Mouse (Mus musculus) stomach, embryonic 15.5 days (tissue): Measurements from ENCODE around the gene Creb3l1. TPM values are rescaled to one million over a fixed set of nuclear protein-coding genes. Genes with fewer than 3 reads are reported as not detected.

Experiments used
- ATAC-seq: fragments of 200-750 bp; cut with Nextera tagmentation; 2 replicates; pipeline ENCODE4 v1.8.0; 2017; ENCODE audit warnings: low read depth, moderate number of reproducible peaks, moderate TSS enrichment; ENCODE audit not compliant: insufficient read depth, low FRiP score
- H3K27ac ChIP-seq: fragments of 300-500 bp; sonication (generic); 2 replicates; pipeline ENCODE4 v1.5.1; 2015; ENCODE audit warnings: mild to moderate bottlenecking, inconsistent platforms
- H3K27me3 ChIP-seq: fragments of 300-500 bp; sonication (generic); replicated peaks from 2 replicates; pipeline ENCODE4 v1.6.1; 2015; ENCODE audit warnings: inconsistent platforms
- H3K36me3 ChIP-seq: fragments of 300-500 bp; sonication (generic); 2 replicates; pipeline ENCODE4 v1.6.1; 2015; ENCODE audit warnings: inconsistent platforms
- H3K4me1 ChIP-seq: fragments of 300-500 bp; sonication (generic); 2 replicates; pipeline ENCODE4 v1.6.1; 2015; ENCODE audit warnings: inconsistent platforms
- H3K4me2 ChIP-seq: fragments of 300-500 bp; sonication (generic); 2 replicates; pipeline ENCODE4 v1.6.1; 2015; ENCODE audit warnings: mild to moderate bottlenecking, inconsistent platforms
- H3K4me3 ChIP-seq: fragments of 300-500 bp; sonication (generic); replicated peaks from 2 replicates; pipeline ENCODE4 v1.5.1; 2015; ENCODE audit warnings: inconsistent platforms
- H3K9ac ChIP-seq: fragments of 300-500 bp; sonication (generic); 2 replicates; pipeline ENCODE4 v1.6.1; 2015; ENCODE audit warnings: inconsistent platforms
- H3K9me3 ChIP-seq: fragments of 300-500 bp; sonication (generic); 2 replicates; pipeline ENCODE4 v1.6.1; 2016; ENCODE audit warnings: inconsistent platforms
- WGBS: fragments of 180-500 bp; shearing (Covaris S2); methylation state at CpG from one replicate; pipeline ENCODE4 v1.1.7; 2015; 5-methylcytosine and 5-hydroxymethylcytosine counted together
- polyA plus RNA-seq: library from polyadenylated mRNA; unstranded; fragments of >200 nt; fragmentation: Nextera tagmentation; extraction: Ambion mirVana; gene quantifications from 2 replicates; pipeline ENCODE4 v1.2.1, GENCODE M21; 2015

The Creb3l1 gene
- polyA plus RNA-seq, 1 experiment from 2014 or later: 20.6 TPM

DNA sequence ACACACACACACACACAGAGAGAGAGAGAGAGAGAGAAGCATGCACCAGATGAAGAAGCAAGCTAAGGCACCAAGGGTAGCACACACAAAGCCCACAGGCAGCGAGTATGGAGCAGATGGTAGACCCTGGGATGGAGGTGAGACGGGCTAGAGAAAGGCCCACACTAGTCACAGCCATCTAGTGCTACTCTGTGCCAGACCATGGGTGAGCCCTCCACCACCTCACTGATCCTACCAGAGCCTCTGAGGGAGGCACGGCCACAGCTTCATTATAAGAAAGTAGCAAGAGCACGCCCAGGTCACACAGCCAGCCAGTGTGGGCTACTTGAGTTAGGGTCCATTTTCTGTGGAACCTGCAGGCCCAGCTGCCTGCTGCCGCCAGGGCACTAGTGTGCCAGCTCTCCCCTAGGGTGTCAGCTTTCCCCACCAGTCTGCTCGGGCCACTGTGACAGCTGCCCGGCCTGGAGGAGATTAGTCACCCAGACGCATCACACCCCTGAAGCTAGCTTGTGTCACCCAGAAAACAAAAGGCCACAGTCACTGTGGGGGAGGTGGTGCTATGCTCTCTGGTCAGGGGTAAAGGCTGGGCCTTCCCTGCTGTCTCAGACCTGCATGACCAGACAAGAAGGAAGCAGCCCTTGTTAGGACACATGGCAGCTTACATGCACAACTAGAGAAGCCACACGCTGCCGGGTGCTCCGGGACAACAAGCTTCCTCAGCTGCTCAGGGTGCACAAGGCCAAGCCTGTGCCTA is 76.7 kb downstream of the Creb3l1 start:
- 57% methylated on average over 11 of the region's 11 CpGs for WGBS
- Histone ChIP-seq H3K9ac (no peak overlapping the region), H3K4me2 (peak overlapping the region; percentile 10; the same call in 1 of the 2 replicates), H3K27ac (peak overlapping the region; percentile 51), H3K9me3 (no peaks in the 10 kb centered on the region), H3K4me3 (no peak overlapping the region), H3K36me3 (no peaks in the 10 kb centered on the region), H3K4me1 (peaks cover 49% of the 10 kb centered on the region), H3K27me3 (no peaks in the 10 kb centered on the region)
- ATAC-seq: 0 out of 2 replicates have a peak, but pooled peaks have one; percentile 15

DNA sequence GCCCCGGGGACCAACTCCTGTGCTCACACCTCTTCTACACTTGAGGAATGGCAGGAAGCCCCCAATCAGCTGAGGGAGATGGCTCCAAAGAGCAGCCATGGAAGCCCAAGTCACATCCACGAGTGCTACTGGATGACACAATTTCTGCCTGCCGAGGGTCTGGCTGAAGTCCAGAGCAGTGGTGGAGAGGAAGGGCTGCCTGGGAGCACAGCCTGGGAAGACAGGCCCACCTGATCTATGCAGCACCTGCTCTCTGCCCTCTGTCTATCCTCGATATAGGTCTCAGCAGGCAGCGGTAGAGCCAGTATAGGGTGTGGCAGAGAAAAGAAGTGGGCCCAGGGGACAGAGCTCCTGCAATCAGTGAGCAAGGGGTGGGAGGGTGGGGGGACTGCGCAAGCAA is 77.5 kb downstream of the Creb3l1 start:
- H3K9ac ChIP-seq: no peak overlapping the region
- peaks cover 49% of the 10 kb centered on the region for H3K4me1 ChIP-seq
- no peaks in the 10 kb centered on the region for H3K9me3 ChIP-seq
- H3K27ac ChIP-seq: no peak overlapping the region
- no peaks in the 10 kb centered on the region for H3K27me3 ChIP-seq
- no peak overlapping the region for H3K4me2 ChIP-seq
- no peak overlapping the region for H3K4me3 ChIP-seq
- 0 out of 2 replicates have a peak, but pooled peaks cover 5% of the 10 kb centered on the region for H3K36me3 ChIP-seq
- no peak for ATAC-seq
- WGBS: 46% methylated on average over 6 of the region's 6 CpGs

DNA sequence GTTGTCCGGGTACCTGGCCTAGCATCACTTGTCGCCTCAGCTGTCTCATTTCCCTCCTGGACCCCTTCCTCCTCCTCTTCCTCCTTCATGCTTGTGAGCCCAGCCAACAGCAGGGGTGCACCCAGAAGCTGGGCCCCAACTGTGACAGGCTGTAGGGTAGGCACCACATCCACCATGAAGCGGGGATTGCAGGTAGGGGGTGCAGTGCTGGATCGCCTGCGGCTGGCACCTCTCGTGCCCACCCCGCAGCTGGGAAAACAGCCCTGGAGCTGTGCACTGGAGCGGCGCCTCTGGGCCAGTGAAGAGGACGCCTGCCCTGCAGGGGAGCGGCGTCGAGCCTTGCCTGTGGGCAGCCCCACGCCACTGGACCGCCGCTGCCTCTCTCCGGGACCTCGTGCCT is 78.8 kb downstream of the Creb3l1 start, which contains the start of gene Gm9821:
Gene Gm9821, plus strand, starts transcription at position 221 of the 400 bp plus-strand sequence.
- WGBS: 91% methylated on average over 18 of the region's 18 CpGs
- H3K4me3 ChIP-seq: no peak within 1 kb of the TSS
- H3K36me3 ChIP-seq: 0 out of 2 replicates have a peak, but pooled peaks cover 9% of the 10 kb centered on the region
- H3K4me1 ChIP-seq: peaks cover 42% of the 10 kb centered on the region
- no peak within 1 kb of the TSS for H3K4me2 ChIP-seq
- H3K27me3 ChIP-seq: no peaks in the 10 kb centered on the region
- H3K9ac ChIP-seq: no peak within 1 kb of the TSS
- no peaks in the 10 kb centered on the region for H3K9me3 ChIP-seq
- peak within 1 kb of the TSS; percentile 31; the same call in 1 of the 2 replicates for H3K27ac ChIP-seq
- ATAC-seq: no peak

DNA sequence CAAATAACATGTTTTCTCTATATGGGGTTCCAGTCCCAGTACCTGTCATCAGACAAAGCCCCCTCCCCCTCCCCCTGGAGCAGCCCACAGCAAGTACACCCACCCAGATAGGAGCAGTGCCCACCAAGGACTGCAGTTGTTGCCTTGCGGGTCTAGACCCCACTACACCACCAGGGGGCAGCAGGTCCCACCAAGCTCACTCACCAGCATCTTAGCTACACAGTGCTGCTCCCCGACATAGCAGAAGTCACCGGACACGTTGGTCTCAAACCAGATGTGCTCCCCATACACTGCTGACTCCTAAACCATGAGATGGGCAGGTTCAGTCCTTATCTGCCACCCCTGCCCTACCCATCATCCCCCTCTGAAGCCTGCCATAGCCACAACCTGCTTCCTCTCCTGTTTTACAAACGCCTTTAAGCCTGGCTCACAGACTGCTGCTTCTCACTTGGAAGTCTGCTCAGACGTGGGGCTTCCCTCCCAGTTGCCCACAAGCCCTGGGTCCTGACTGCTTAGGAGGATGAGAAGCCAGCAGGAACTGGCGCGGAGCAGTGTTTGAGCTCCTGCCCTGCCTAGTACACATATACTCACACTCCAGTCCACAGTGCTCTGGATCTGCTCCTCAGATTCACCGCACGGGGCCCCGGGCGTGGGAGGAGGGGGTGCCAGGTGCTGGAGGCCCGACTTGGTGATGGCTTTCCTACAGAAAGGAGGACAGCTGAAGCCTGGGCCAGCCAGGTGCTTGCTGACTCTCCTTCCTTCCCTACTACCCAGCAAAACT is 79.9 kb downstream of the Creb3l1 start:
- peak; percentile 61 for ATAC-seq
- no peak overlapping the region for H3K9ac ChIP-seq
- H3K9me3 ChIP-seq: no peaks in the 10 kb centered on the region
- H3K4me3 ChIP-seq: no peak overlapping the region
- H3K27ac ChIP-seq: peak overlapping the region; percentile 31; the same call in 1 of the 2 replicates
- WGBS: 44% methylated on average over 13 of the region's 13 CpGs
- H3K4me1 ChIP-seq: peaks cover 31% of the 10 kb centered on the region
- no peaks in the 10 kb centered on the region for H3K27me3 ChIP-seq
- peaks cover 17% of the 10 kb centered on the region for H3K36me3 ChIP-seq
- no peak overlapping the region for H3K4me2 ChIP-seq

DNA sequence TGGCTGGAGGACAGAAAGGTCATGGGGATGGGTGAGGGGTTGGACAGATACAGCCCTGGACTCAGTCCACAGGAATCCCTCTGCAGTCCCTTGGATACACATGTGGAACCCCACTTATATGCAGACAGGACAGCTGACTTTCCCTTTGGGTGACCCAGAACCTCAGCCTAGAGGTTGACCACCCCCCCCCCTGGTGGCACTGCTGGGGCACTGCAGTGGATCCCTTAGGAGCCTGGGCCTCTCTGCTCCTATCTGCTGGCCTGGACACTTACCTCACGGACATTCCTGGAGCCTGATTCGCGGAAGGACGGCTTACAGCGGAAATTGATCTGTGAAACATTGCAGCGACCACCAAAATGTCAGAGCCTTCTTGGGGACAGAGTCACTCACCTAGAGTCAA is 81.9 kb downstream of the Creb3l1 start:
- no peaks in the 10 kb centered on the region for H3K27me3 ChIP-seq
- H3K9me3 ChIP-seq: no peaks in the 10 kb centered on the region
- H3K4me3 ChIP-seq: no peak overlapping the region
- ATAC-seq: no peak
- no peak overlapping the region for H3K27ac ChIP-seq
- H3K9ac ChIP-seq: no peak overlapping the region
- peaks cover 11% of the 10 kb centered on the region for H3K4me1 ChIP-seq
- H3K4me2 ChIP-seq: no peak overlapping the region
- H3K36me3 ChIP-seq: peaks cover 36% of the 10 kb centered on the region
- 59% methylated on average over 6 of the region's 6 CpGs for WGBS

DNA sequence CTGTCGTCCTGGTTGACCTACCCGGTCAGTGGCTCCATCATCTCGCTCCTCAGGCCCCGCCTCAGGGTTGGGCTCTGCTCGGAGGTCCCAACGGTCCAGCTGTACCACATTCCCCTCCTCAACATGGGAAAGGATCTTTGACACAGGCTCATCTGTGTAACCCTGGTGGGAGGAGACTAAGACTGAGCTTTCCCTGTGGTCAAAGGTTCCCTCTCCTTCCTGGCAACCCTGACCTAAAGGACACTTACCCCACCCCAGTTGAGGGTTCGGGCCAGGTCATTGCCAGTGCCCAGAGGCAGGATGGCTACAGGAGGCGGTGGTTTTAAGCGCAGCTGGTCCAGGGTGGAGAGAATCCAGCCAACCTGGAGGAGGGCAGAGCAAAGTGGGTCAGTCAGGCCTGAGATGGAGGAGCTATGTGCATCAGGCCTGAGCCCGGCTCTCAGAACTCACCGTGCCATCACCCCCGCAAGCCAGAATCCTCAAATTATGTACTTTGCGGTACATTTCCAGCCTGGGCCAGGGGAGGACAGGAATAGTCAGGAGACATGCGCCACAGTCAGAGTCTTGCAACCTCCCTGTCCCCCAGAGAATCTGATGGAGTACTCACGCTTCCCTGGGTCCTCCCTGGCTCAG is 84.9 kb downstream of the Creb3l1 start:
- no peak overlapping the region for H3K4me2 ChIP-seq
- 87% methylated on average over 15 of the region's 15 CpGs for WGBS
- no peak overlapping the region for H3K4me3 ChIP-seq
- no peak overlapping the region for H3K27ac ChIP-seq
- H3K4me1 ChIP-seq: 0 out of 2 replicates have a peak, but pooled peaks cover under 1% of the 10 kb centered on the region
- H3K9me3 ChIP-seq: no peaks in the 10 kb centered on the region
- H3K36me3 ChIP-seq: peaks cover 49% of the 10 kb centered on the region
- H3K27me3 ChIP-seq: no peaks in the 10 kb centered on the region
- ATAC-seq: no peak
- no peak overlapping the region for H3K9ac ChIP-seq

DNA sequence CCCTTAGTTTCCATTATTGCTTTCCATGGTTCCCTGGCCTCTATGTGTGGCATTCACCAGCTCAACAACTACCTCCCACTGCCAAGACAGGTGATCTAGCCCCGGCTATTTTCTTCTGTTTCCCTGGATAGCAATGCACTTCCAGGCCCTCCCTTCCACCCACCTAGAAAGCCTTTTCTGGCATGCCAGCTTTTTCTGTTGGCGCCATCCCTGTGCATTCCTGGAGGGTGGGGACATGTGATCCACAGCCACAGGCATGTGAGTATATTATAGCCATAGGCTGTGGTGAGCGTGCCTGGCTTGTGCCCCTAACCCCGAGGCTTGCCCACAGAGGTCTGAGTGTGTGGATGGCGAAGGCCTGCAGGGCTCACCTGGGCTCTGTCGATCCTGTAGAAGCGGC is 88.1 kb downstream of the Creb3l1 start:
- Histone ChIP-seq H3K4me3 (no peak overlapping the region), H3K27me3 (no peaks in the 10 kb centered on the region), H3K27ac (no peak overlapping the region), H3K9ac (no peak overlapping the region), H3K4me2 (no peak overlapping the region), H3K9me3 (no peaks in the 10 kb centered on the region), H3K4me1 (peaks cover 20% of the 10 kb centered on the region), H3K36me3 (peaks cover 46% of the 10 kb centered on the region)
- 90% methylated on average over 7 of the region's 7 CpGs for WGBS
- no peak for ATAC-seq

DNA sequence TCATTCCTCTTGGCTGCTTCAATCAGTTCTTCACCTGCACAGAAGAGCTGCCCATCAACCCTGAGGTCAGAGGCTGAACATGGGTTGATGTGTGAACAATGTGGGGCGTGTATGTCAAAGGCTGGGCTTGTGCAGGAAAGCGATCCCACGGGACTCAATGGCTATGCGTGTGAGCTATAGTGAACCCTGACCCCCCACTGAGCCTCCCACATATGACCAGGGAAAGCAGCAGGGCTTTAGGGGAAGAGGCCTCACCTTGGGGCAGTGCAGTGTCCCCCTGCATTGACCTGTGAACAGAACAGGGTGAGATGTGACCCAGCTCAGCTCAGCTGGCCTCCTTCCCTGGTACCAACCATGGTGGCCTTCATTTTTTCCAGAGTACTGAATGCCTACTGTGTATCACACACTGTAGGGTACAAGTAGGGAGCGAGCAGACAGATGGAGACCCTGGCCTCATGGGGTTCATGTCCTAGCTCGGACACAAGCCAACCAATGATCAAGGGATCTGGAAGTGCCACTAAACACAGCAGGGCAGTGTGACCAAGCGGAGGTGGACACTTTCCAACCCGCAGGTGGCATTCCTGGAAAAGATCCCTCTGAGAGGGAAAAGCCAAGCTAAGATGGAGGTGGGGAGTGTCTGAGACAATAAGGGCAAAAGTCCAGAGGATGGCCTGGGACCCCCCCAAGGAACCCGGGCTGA is 89.3 kb downstream of the Creb3l1 start:
- no peak overlapping the region for H3K9ac ChIP-seq
- no peaks in the 10 kb centered on the region for H3K27me3 ChIP-seq
- H3K9me3 ChIP-seq: no peaks in the 10 kb centered on the region
- peaks cover 29% of the 10 kb centered on the region for H3K4me1 ChIP-seq
- peaks cover 39% of the 10 kb centered on the region for H3K36me3 ChIP-seq
- H3K27ac ChIP-seq: no peak overlapping the region
- no peak for ATAC-seq
- H3K4me3 ChIP-seq: no peak overlapping the region
- no peak overlapping the region for H3K4me2 ChIP-seq
- WGBS: 80% methylated on average over 9 of the region's 9 CpGs

DNA sequence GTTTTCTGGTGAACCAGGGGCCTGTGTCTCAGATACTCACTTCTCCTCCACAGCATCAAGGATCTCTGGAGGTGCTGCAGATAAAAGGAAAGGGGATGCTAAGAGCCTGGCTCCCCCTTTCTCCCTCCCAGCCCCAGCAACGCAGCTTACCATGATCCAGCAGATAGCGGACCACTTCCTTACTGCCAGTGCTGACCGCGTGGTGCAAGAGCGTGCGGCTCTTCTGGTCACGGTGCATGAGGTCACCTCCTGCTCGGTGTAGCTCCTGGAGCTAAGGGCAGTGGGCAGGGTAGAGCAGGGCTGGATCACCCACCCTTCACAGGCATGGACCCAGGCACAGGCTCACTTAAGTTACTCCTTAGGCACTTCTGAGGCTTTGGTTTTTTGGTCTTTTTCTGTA is 90.3 kb downstream of the Creb3l1 start:
- Histone ChIP-seq H3K4me3 (no peak overlapping the region), H3K4me2 (no peak overlapping the region), H3K27me3 (no peaks in the 10 kb centered on the region), H3K36me3 (peaks cover 33% of the 10 kb centered on the region), H3K9me3 (no peaks in the 10 kb centered on the region), H3K4me1 (peaks cover 29% of the 10 kb centered on the region), H3K9ac (no peak overlapping the region), H3K27ac (no peak overlapping the region)
- no peak for ATAC-seq
- 31% methylated on average over 8 of the region's 8 CpGs for WGBS

DNA sequence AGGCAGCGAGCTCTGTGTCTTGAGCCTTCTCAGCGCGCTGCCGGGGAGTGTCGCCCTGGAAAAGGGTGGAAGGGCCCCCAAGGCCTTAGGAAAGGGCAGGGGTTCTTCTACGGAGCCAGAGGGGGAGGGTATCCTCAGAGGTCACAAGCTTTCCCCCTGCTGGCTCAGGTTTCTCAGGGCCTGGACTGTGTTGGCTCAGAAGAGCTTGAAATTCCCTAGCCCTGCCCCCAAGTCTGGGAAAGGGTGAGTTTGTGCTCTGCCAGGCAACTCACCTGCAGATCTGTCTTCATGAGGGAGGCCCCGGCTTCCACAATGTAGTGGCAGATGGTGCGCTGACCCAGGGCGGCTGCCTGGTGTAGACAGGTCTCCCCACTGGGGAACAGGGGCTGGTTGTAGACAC is 90.8 kb downstream of the Creb3l1 start:
- peaks cover 27% of the 10 kb centered on the region for H3K36me3 ChIP-seq
- no peak overlapping the region for H3K4me2 ChIP-seq
- no peak for ATAC-seq
- peaks cover 31% of the 10 kb centered on the region for H3K4me1 ChIP-seq
- no peak overlapping the region for H3K4me3 ChIP-seq
- H3K27ac ChIP-seq: 0 out of 2 replicates have a peak overlapping the region, but pooled peaks have one; percentile 88
- no peak overlapping the region for H3K9ac ChIP-seq
- 48% methylated on average over 9 of the region's 9 CpGs for WGBS
- H3K27me3 ChIP-seq: no peaks in the 10 kb centered on the region
- H3K9me3 ChIP-seq: no peaks in the 10 kb centered on the region

DNA sequence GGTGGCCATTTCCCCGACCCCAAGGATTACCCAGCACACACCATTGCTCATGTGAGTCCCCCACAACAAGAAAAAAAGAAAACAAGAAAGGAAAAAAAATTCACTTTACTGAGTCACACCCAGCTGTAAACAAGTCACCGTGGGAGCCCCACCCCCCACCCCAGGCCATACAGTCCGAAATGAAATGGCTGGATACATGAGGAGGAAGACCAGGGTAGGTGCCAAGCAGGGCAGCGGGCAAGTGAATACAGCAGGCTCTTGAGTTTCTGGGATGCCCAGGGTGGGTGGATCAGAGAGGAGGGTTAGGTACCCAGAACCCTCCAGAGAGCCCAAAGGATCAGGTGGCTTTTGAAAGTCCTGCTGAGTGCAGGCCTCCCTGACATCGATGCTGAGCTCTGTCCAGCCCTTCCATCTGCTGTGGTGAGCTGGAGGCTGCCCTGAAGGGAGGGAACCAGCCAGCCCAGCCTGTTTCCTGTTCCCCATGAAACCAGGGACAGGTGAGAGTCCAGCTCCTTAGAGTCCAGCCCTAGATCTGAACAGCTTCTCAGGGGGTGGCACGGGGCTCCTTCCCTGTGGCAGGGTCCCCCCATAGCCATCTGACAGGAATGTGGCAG is 91.5 kb downstream of the Creb3l1 start:
- Histone ChIP-seq H3K4me3 (peak overlapping the region; percentile 64; the same call in 1 of the 2 replicates), H3K9me3 (no peaks in the 10 kb centered on the region), H3K9ac (no peak overlapping the region), H3K4me2 (peak overlapping the region; percentile 66), H3K27ac (peak overlapping the region; percentile 88; the same call in 1 of the 2 replicates), H3K36me3 (peaks cover 22% of the 10 kb centered on the region), H3K4me1 (peaks cover 37% of the 10 kb centered on the region), H3K27me3 (no peaks in the 10 kb centered on the region)
- 23% methylated on average over 6 of the region's 6 CpGs for WGBS
- no peak for ATAC-seq
